Mouse (Mus musculus) adrenal gland, postnatal 25 days (tissue): ENCODE data around the gene Aicda. TPM values are rescaled to one million over a fixed set of nuclear protein-coding genes. Genes with fewer than 3 reads are reported as not detected.
"Not testable (repeated sequence)": the region's sequence is repeated elsewhere in the genome, so short reads cannot be mapped to it uniquely, and the experiment has no call there.

Experiments used
- DNase-seq: peaks from one replicate; pipeline ENCODE4 v3.0.0; 2021; ENCODE audit warnings: mixed read lengths
- total RNA-seq: library from RNA; stranded (reverse); gene quantifications from 2 replicates; pipeline ENCODE4 v1.2.3, GENCODE M21; 2021

The Aicda gene
- total RNA-seq, 1 experiment from 2014 or later, result not detected

GRCm38 (mm10) chr6:122555266-122555665 lies 1.7 kb downstream of the Aicda start:
- DNase-seq, result no peak

- peak; percentile 48 for DNase-seq
These were observed 3.5 kb downstream of the Aicda start for GRCm38 (mm10) chr6:122556959-122557561.

GRCm38 (mm10) chr6:122560427-122560826 lies 6.8 kb downstream of the Aicda start:
- DNase-seq, result peak; percentile 67

GRCm38 (mm10) chr6:122561005-122561404 lies 7.4 kb downstream of the Aicda start:
- no peak for DNase-seq

- DNase-seq, result peak; percentile 27
These were observed 8.9 kb downstream of the Aicda start for GRCm38 (mm10) chr6:122562463-122562862.

GRCm38 (mm10) chr6:122565070-122565784 lies 11.6 kb downstream of the Aicda start:
- no peak for DNase-seq

GRCm38 (mm10) chr6:122569113-122569512 lies 15.5 kb downstream of the Aicda start:
- no peak for DNase-seq

GRCm38 (mm10) chr6:122569762-122570161 lies 16.2 kb downstream of the Aicda start:
- DNase-seq, result no peak

GRCm38 (mm10) chr6:122570695-122571616 lies 17.4 kb downstream of the Aicda start:
- no peak for DNase-seq

GRCm38 (mm10) chr6:122571617-122571959 lies 18.0 kb downstream of the Aicda start:
- DNase-seq, result no peak

GRCm38 (mm10) chr6:122575037-122575436 lies 21.4 kb downstream of the Aicda start:
- DNase-seq, result not testable (repeated sequence)

- DNase-seq, result no peak
These were observed 23.4 kb downstream of the Aicda start for GRCm38 (mm10) chr6:122577030-122577429.

GRCm38 (mm10) chr6:122579086-122579485 lies 25.5 kb downstream of the Aicda start:
- DNase-seq, result no peak

- DNase-seq, result no peak
These were observed 37.6 kb downstream of the Aicda start for GRCm38 (mm10) chr6:122591027-122591758.

GRCm38 (mm10) chr6:122592905-122593304 lies 39.3 kb downstream of the Aicda start:
- no peak for DNase-seq

GRCm38 (mm10) chr6:122595637-122596036 lies 42.0 kb downstream of the Aicda start:
- DNase-seq, result peak; percentile 13

- DNase-seq, result no peak
These were observed 43.0 kb downstream of the Aicda start for GRCm38 (mm10) chr6:122596608-122597007.

- DNase-seq, result no peak
These were observed 44.4 kb downstream of the Aicda start for GRCm38 (mm10) chr6:122598014-122598413.

GRCm38 (mm10) chr6:122598436-122598835 lies 44.8 kb downstream of the Aicda start:
- DNase-seq, result no peak

- no peak for DNase-seq
These were observed 45.6 kb downstream of the Aicda start for GRCm38 (mm10) chr6:122599054-122599737.

GRCm38 (mm10) chr6:122600066-122600646 lies 46.6 kb downstream of the Aicda start:
- DNase-seq, result no peak
